Mouse (Mus musculus) brain, adult 2 months (tissue): ENCODE results near the gene Pde4d.

ENCODE experiments used
- DNase-seq: peaks from one replicate; pipeline ENCODE4 v3.0.0; 2011; ENCODE audit warnings: low read depth, low spot score

The Pde4d gene

DNA sequence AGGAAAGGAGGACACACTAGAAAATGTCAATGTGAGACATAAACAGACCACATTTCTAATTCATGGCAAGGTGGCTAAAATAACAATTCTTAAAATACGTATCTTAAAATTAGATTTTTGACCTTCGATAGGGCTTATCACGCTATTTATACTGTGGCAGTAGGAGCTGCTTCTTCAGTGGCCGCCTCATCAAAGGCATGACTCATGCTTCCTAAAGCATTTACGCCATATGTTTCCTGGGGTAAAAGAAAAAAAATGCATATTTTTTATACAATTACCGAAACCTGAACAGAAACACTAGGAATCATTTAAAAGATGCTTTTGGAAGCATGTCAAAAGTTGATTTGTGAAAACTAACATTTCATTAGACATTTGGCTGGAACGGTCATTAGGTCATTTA lies 721.9 kb downstream of the Pde4d start:
- peak; percentile 84 for DNase-seq

DNA sequence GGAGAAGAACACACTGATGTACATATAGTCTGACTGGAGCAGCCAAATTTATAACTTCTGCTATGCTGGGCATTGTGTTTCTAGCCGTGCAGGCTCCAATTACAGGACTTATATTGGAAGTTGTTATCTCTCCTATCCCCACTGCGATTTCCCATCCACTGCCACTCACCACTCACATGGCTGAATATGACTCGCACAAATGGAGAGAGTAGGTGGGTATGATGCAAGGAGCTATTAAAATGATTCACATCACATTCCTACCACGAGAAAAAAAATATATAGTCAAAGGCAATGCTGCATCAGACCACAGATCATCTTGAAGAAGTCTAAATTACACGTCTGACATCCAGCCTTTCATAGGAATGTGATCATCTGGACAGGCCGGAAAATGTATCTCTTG lies 725.5 kb downstream of the Pde4d start:
- peak; percentile 58 for DNase-seq

DNA sequence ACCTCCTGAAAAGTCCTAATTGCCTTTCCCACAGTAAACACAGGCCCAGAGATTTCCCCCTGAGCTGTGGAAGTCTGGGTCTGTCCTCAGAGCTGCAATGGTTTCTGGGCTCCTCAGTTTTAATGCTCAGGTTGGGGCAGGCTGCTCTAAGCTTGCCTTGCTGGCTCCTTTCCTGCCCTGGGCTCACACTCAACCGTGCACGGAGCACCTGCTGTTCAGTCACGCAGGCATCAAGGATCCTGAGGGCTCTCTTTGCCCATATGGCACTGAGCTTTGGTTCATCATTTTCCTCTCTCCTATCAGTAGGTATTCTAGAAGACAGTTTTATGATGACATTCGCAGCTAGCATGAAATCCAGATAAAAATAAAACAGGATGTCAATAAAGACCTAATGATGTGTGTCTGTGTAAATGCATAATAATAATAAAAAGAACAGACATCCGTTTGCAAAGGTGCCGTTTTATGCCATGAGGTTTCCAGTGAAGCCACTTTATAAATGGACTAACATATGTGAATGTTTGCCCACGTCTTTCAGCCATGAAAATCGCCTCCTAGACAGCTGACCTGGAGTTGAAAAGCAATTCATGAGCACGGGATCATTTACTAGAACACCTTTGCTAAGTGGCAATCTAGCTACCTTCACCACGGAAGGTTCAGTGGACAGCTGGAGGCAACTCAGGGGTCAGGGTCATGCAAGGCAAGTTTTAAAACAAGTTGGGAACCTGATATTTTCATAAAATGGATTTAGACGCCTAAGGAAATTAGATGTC lies 726.3 kb downstream of the Pde4d start:
- DNase-seq, result peak; percentile 97

DNA sequence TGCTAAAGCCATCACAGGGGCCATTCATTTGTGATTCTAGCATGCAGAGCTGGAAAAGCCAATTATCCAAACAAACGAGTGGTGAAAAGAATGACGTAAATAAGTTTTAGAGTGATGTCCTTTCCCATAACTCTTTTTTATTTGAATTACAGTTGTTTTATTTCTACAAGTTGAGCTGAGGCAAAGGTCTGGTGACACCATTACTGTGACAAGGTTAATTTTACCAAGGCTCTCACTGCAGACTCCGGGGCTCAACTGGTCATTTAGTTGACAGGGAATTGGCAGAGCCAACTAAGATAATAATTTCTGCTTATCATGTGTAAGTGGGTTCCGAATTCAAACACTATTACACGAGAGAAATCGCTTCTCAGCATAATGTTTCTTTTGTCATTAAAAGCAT lies 731.6 kb downstream of the Pde4d start:
- DNase-seq, result no peak

DNA sequence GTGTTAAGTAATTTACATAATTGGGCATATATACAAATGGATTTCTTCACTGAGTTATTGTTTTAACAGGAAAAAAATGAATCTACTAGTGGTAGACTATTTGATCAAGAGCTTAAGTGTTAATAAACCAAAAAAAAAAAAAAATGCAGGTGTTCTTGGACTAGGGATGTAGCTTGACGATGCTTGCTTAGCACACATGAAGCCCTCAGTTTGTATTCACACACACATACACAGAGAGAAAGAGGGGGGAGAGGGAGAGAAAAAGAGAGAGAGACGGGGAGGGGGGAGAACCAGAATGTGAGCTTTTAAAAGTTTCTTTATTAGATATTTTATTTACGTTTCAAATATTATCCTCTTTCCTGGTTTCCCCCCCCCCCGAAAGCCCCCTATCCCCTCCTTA lies 740.9 kb downstream of the Pde4d start:
- DNase-seq, result no peak

DNA sequence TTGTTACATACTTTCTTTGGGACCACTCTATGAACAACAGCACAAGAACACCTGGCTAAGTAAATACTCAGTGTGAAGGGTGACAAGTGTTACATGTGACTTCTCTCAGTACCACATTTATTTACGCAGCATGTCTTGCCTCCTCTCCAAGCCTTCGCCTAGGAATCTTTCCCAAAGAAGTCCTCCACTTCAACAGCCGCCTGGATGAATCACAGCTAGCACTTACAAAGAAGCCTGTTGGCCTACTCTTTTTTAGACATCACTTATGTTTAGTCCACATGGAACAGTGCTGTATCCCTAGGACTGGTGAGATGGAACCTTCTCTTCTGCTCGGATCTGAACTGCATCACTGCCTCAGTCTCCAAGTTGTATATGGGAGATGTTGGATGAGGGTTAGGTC lies 741.4 kb downstream of the Pde4d start:
- DNase-seq, result peak; percentile 72

DNA sequence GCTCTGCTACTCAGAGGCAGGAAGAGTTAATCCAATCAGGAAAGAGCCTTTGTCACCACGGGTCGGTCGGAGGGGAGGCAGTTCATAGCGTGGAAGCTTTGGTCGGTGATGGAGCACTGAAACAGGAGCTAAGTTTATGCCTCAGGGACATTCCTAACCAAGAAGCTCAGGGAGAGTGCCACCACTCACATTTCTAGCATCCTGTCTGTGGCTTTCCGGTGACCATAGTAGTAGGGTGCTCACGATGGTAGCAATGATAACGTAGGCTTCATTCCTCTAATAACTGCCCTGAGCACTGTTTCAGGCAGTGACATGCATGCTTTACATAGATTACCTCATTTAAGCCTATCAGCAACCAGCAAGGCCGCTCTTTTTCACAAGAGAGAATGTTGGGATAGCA lies 755.8 kb downstream of the Pde4d start:
- DNase-seq, result no peak

DNA sequence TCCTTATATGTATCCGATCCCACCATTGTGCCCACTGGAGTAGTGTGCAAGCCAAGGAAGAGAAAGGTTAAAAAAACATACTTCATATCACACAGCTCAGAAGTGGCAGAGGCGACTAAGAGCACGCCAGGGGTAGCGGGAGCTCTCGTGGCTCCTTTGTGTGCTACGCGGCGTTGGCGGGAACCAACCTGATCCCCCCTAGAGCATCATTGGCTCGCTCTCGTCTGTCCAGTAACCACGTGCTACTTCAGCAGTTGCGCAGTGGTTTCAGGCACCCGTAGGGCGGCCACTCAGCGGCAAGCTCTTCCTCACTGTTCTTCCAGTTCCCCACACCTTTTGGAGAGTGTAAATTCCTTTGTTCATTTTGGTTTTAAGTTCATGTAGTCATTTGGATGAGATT lies 758.9 kb downstream of the Pde4d start:
- DNase-seq, result no peak

DNA sequence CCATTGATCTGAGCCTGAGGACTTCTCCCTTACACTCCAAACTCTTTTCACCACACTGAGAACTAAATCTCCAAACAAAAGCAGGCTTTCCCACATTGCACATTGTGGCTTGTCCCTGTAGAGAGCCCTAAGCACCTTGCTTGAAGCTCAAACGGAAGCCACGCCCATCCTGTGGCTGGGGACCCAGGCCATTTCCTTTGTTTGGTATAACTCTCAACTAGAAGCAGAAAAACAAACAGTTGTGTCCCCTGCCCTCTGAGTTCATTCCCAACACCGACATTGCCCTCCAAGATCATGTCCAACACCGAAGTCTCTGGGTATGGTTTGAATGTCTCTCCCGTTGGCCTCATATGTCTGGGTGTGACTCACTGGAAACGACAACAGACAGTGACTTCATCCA lies 759.7 kb downstream of the Pde4d start:
- DNase-seq, result no peak

DNA sequence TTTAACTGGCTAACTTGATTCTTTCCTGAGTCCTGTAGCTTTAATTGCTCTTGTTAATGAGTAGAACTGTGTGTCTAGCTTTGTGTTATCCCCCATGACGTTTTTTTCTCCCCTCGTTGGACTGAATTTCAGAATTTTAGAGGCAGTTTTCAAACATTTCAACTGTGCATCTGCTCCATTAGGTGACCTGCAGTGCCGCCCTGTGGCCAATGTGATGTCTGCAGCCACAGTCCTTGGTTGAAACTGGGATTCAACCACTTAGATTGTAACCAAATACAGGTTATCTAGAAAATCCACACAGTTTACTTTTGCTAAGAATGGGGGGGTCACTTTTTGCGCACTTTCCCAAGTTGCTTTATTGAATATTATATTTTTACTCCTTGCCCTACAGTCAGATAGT lies 760.7 kb downstream of the Pde4d start:
- DNase-seq, result peak; percentile 76

DNA sequence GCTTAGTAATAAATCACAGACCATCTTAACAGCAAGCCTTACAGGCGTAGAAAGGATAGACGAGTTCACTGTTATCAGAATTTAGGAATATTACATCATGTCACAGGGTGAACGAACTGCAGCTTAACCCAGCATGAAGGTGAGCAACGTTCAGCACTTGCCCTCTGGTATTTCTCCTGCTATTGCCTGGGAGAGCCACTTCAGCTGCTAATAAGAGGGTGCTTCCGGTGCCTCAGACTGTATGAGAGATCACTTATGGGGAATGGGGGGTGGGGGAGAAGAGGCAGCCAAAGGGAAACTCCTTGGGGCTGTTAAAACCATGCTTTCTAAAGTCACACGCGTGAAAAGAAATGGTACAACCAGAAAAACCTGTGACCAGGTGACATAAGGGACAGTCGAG lies 761.7 kb downstream of the Pde4d start:
- DNase-seq, result no peak

DNA sequence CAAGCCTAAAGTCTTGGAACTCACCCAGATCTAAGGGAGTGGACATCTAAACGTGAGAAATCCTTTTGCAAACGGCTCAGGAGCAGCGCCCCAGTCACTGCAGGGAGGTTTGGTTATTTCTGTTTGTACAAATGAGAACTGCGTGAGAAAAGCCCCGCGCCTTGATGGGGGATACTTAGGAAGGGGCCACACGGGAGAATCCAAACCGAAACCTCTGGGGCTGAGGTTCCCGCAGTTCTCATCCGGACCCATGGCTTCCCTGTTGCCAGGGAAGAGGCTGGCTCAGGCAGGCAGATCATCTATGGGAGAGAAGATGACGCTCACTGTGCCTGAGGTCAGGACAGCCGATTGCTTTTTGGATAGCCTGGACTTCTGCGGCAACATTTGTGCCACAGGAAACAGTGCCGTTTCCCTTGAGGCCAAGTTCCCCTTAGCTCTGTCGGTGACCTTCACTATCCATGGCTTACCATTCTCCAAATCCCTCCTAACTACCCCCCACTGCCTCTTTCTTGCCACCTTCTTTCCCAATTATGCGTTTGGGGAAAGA lies 762.3 kb downstream of the Pde4d start:
- no peak for DNase-seq

DNA sequence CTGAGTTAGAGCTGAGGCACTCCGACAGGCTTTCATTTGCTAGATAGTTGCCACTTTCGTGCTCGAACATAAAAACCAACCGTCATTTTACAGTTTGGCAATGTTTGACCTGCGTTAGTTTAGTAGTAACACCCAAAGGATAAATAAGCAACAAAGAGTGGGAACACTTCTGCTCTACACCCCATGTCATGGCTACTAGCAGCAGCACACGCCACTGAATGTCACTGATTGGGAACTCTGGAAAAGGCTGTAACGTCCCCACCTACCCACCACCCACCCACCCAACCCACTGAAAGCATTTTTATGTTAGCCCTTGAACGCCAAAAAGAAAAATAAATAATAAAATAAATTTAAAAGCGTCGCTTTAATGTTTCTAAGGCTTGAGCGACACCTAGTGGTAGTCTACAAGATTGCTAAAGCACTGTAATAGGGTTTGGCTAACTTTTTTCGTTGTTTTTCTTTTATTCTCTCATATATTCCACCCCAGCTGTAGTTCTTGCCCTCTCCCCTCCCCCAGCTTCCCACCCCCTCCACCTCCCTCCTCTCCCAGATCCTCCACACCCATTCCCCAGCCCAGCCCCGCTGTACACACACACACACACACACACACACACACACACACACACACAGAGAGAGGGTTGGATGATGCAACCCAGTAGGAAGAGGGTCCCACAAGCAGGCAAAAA lies 763.2 kb downstream of the Pde4d start:
- DNase-seq, result peak; percentile 60

DNA sequence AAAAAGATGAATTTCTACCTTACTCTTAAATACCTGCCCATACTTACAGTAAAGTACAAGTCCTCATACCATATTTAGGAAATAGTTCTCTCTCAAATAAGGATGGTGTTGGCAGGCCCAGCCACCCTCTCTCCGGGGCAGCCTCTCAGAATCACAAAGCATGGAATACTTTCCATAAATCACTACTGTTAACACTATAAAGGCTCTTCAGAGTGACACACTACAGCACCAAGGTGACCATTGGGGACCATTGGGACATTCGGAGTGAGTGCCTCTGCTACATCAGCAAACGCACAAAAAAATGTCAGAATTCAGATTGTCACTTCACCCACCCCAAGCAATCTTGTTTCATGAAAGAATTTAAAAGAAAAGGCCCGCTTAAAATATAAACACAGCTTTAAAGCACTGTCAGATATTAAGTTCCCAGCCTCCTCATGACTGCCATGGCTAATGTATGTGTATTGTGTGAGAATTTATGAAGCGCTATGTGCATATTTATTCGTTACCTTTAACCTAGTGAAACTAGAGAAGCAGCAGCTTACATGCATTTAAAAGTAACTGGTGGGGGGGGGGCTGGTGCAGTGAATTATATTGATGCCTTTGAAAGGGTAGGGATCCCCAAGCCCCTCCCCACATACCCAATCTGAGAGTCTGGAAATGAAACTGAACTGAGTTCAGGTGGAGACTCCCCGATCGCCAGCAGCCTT lies 769.4 kb downstream of the Pde4d start:
- DNase-seq, result no peak

DNA sequence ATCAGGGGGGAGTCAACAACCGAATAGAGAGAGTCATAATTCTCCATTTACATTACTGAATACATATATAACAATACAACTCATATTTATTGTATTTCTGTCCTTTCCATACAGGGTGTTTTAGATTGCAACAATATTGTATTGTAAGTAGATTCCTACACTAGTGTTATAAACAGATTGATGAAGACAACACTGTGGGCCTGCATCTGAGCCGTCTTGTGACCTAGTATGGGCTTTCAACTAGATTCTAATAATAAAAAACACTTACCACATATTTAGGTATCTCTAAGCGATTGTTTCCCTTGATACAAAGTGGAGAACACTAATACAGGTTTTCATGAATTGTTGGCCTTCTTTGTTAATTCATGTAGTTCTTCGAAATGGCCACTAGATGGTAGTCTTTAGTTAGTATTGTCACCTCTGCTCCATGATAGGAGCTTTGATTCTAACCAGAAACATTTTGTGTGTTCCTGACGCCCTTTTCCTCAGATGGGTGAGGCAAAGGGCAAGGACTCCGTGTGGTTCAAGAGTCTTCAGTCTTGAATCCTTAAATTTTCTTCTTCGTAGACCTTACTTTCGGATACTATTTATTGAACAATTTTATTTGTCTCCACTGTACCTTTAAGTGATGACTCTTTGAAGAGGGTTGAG lies 779.3 kb downstream of the Pde4d start:
- DNase-seq, result peak; percentile 67

DNA sequence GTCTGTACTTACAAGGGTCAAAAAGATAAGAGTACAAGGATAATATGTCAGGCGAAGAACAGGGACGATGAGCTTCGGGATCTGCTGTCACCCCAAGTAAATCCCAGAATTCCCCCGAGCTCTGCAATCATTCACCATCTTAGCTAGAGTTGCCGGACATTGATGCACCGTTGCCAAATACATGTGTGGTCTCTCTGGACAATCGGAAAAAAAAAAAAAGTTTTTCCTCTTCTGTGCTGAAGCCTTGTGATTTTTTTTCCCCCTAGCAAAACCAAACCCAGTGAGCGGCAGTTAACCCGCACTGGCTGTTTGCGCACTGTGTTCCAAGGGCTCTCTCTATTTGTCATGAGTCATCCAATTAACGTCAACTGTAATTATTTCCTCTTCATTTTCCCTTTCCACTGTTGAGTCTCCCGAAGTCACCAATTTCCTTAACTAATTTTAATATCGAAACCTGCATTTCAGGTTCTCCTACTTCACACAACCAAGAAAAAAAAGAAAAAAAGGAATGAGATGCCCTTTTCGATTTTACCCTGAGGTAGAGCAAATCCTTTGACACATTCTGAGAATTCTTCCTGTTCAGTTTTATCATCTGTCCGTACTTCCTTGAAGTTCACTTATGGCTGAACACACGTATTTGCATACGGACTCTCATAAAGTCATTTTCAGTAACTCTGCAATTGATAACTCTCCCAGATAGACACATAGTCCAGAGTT lies 780.0 kb downstream of the Pde4d start:
- peak; percentile 44 for DNase-seq

DNA sequence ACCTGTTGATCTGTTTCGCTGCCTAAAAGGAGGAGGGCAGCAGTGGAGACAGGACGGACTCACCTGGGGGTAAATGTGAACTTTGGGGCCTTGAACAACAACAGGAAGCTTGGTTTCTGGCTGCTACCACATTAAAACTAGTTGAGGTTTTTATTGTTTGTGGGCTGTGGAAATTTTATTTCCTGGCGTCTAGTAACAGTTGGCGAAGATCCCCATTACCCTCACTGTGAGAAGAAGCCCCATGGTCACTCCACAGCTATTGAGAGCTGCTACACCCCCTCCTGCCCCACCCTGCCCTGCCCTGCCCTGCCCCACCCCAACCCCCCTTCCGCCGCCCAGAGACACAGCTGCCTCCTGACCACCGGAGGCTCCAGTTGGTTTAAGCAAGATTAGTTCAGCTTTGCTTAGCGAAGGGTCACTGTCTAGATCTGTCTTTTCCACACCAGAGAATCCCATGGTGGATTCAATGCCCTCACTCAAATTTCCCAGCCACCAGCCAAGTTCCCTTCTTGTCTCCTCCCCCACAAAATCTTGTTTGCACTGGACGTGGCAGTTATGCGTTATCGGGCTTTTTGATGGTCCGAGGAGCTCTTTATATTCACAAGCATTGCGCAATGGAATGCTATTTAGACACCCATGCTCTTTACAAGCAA lies 780.7 kb downstream of the Pde4d start:
- DNase-seq, result no peak

DNA sequence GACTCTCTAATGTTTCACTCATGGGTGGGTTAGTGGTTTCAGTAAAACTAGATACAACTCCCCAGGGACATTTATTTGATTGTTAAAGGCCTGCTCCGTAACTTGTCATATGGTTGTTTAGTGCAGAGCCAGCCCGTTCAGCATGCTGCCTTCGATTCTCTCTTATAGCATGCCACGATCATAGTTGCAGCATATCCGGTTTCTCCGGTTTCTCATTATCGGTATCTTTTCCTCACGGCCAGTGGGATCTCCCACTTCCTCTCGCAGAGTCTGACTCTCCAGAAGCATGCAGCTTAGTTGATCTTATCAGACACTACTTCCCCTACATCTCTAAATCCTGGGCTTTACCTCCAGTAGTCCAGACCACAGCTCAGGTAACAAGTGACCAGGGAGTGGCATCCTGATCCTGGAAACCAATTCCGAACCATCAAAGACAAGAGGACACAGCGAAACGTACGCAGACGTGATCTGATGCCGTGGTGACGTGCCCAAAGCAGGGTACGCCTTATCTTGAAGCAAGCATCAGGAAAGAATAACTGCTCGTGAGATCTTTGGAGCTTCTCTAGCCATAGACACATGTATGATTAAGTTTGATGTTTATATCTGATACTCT lies 782.2 kb downstream of the Pde4d start:
- DNase-seq, result no peak

DNA sequence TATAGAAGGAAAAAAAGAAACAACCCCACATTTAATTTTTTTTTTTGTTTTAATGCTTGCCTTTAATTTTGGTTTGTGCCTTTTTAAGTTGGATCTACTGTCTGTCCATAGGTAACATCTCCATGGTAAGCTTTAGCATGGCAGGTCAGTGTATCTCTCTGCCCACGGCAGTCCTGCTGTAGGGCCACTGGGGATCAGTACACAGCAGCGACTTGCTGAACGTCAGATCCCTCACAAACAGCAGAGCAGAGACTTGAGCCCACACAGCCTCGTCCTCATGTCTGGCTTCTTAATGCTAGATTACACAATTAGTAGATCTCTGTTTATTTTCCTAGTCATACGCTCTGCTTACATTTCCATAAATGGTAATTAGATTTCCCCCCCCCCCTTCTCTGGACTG lies 782.8 kb downstream of the Pde4d start:
- DNase-seq, result no peak

DNA sequence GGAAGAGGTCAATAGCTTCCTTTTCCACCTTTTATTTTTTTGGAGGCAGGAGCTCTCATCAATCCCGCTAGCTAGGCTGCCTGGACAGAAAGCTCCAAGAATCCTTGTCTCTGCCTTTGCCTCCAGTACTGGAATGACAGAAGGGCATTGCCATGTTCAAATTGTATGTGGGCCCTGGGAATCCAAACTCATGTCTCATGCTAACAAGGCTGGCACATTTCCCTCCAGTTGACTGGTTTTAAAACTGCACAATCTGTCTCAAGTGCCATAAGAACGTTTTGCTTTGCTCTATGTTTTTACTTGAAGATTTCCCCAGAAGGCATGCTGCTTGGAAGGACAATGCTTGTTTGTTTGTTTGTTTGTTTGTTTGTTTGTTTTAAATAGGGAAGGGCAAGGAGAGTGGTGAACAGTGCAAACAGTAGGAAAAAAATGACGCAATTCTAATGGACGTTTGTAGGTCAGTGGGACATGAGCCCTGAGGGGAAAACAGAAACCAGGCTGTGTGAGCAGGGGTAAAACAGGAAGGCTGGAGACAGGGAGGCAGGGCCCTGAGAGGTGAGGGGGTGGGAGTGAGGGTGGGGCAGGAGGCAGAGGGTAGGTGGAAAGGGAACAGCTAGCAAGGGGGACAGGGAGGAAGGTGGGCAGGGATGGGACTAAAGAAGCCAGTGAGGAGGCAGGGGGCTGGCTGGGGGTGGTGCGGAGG lies 784.3 kb downstream of the Pde4d start:
- DNase-seq, result peak; percentile 62
